ENCODE assay signal across 29 mouse cellular contexts in genomic region chrX:51349682-51350081, GRCm38 (mm10).
"Had no signal": no experiment of that assay in that cellular context is flagged by ENCODE, and none has a peak within 500 bp of the region (broad histone marks: within the 10 kb centered on the region; RNA-seq: fewer than 3 reads in every experiment).

No protein-coding gene starts in this region.

- H3K4me3 ChIP-seq: heart, adult 2 months; heart, embryonic 13.5 days; heart, embryonic 15.5 days; hindbrain, embryonic 13.5 days; hindbrain, embryonic 15.5 days; kidney, embryonic 15.5 days; limb, embryonic 10.5 days; limb, embryonic 12.5 days; liver, embryonic 13.5 days; liver, embryonic 15.5 days had no signal

- H3K27ac ChIP-seq: heart, adult 2 months; heart, embryonic 13.5 days; heart, embryonic 15.5 days; hindbrain, embryonic 13.5 days; hindbrain, embryonic 15.5 days; hindbrain, postnatal 0 days; kidney, embryonic 15.5 days; kidney, postnatal 0 days; limb, embryonic 10.5 days; limb, embryonic 12.5 days; liver, embryonic 13.5 days; liver, embryonic 15.5 days had no signal

- H3K9me3 ChIP-seq: heart, embryonic 13.5 days; heart, embryonic 15.5 days; hindbrain, embryonic 13.5 days; hindbrain, embryonic 15.5 days; kidney, embryonic 15.5 days; limb, embryonic 10.5 days; limb, embryonic 12.5 days; liver, embryonic 13.5 days; liver, embryonic 15.5 days had no signal

- H3K4me1 ChIP-seq: heart, embryonic 13.5 days; heart, embryonic 15.5 days; hindbrain, embryonic 13.5 days; hindbrain, embryonic 15.5 days; kidney, embryonic 15.5 days; limb, embryonic 10.5 days; limb, embryonic 12.5 days; liver, embryonic 13.5 days; liver, embryonic 15.5 days had no signal

- H3K9ac ChIP-seq: heart, embryonic 13.5 days; heart, embryonic 15.5 days; hindbrain, embryonic 13.5 days; hindbrain, embryonic 15.5 days; kidney, embryonic 15.5 days; limb, embryonic 12.5 days; liver, embryonic 13.5 days; liver, embryonic 15.5 days; liver, postnatal 0 days had no signal

- DNase-seq: gastrocnemius, postnatal 14 days; gastrocnemius, postnatal 36 days; heart, adult 11 months; heart, adult 2 months; heart, postnatal 14 days; heart, postnatal 36 days; kidney, adult 11 months; kidney, adult 2 months; kidney, adult 9 months; kidney, postnatal 14 days; kidney, postnatal 36 days; layer of hippocampus, adult 9-11 months; layer of hippocampus, postnatal 36 days; liver; liver, embryonic 13.5 days; liver, postnatal 0 days had no signal

- ATAC-seq: hindbrain, postnatal 0 days; intestine, embryonic 16.5 days; liver, postnatal 0 days had no signal

- H3K4me2 ChIP-seq: heart, embryonic 11.5 days; heart, embryonic 13.5 days; heart, embryonic 15.5 days; hindbrain, embryonic 13.5 days; hindbrain, embryonic 15.5 days; kidney, embryonic 15.5 days; limb, embryonic 12.5 days; liver, embryonic 11.5 days; liver, embryonic 13.5 days; liver, embryonic 15.5 days had no signal

- H3K36me3 ChIP-seq: heart, embryonic 13.5 days; heart, embryonic 15.5 days; hindbrain, embryonic 13.5 days; hindbrain, embryonic 15.5 days; kidney, embryonic 15.5 days; limb, embryonic 10.5 days; limb, embryonic 12.5 days; liver, embryonic 13.5 days; liver, embryonic 15.5 days had no signal

- H3K27me3 ChIP-seq: heart, embryonic 15.5 days; hindbrain, embryonic 13.5 days; hindbrain, embryonic 15.5 days; liver, embryonic 13.5 days; liver, embryonic 15.5 days had no signal
